Mouse (Mus musculus) gastrocnemius, postnatal 10 days (tissue): ENCODE measurements around the gene Stxbp5. TPM values are rescaled to one million over a fixed set of nuclear protein-coding genes. Genes with fewer than 3 reads are reported as not detected.

Experiments used
- DNase-seq: peaks from one replicate; pipeline ENCODE4 v3.0.0; 2021; ENCODE audit warnings: mixed read lengths
- total RNA-seq, 2 experiments: library from RNA; stranded (reverse); gene quantifications; 2 replicates each; pipeline ENCODE4 v1.2.3; 2021

The Stxbp5 gene
- total RNA-seq, 2 experiments from 2014 or later = 6.6 to 12.0 TPM

- no peak for DNase-seq
Observed at GRCm38 (mm10) chr10:9857850-9858249, 43.0 kb downstream of the Stxbp5 start.

DNA sequence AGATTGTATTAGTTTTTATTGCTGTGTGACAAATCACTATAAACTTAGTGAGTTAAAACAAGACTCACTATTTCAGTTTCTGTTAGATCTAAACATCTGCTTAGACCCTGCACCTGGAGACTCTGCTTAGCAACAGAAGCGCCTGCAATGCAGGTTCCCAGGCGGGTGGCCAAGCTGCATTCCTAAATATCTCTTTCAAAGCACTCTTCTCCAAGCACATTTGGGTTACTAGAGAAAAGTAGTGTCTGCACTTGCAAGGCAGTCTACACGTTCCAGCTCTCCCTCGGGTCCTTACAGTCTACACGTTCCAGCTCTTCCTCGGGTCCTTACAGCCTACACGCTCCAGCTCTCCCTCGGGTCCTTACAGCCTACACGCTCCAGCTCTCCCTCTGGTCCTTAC, 44.1 kb downstream of the Stxbp5 start:
- no peak for DNase-seq

DNA sequence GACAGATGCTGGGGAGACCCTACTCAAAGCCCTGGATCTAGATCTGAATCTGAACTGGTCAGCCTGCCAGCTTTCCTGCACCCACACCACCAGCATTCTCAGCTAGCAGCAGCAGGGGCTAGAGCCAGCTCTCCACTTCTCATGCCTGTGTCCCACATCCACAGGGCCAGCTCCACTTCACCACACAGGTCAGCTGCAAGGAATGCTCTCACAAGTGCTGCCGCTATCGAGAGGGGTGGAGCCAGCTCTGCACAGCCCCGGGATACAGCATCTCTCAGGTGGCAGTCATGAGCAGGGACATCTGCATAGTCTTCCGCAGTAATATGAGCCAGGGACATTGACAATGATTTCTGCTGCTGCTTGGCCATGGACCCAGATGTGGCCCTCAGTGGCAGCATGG, 54.5 kb downstream of the Stxbp5 start:
- DNase-seq = no peak

DNA sequence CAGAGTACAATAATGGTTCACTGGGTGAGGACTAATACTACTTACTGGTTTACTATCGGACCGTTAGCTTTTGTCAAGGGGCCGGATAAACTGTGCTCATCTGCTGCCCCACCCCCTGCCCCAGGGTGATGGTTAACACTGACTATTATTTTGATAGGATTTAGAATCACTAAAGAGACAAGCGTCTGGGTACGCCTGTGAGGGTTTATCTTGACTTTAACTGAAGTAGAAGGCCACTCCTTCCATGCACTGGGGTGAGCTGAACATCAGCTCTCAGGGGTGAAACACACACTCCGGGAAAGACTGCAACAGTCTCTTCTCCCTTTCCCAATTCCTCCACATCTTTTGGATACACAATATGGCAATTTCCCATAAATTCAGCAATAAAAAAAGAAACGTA, 61.5 kb downstream of the Stxbp5 start:
- DNase-seq = no peak

DNA sequence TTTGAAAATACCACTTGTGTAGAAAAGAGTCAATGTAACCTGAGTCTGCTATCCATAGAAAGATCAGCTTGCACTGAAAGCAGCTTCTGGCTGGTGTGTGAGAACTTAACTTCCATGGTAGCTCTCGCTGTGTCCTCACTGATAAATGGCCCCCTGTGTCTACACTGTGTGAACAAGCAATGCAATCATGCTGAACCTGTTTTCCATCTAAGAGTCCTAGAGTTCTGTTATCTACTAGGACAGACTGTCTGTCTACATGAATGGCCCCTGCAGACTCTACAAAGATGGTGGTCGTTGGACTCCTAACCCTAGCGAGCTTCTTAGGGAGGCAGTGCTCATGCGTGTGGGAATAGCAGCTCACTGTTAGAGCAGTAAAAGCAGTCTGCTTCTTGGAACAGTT, 65.9 kb downstream of the Stxbp5 start:
- DNase-seq = no peak

- DNase-seq = no peak
Observed at GRCm38 (mm10) chr10:9832937-9833336, 67.9 kb downstream of the Stxbp5 start.

- DNase-seq = no peak
Observed at GRCm38 (mm10) chr10:9829744-9830143, 71.1 kb downstream of the Stxbp5 start.

DNA sequence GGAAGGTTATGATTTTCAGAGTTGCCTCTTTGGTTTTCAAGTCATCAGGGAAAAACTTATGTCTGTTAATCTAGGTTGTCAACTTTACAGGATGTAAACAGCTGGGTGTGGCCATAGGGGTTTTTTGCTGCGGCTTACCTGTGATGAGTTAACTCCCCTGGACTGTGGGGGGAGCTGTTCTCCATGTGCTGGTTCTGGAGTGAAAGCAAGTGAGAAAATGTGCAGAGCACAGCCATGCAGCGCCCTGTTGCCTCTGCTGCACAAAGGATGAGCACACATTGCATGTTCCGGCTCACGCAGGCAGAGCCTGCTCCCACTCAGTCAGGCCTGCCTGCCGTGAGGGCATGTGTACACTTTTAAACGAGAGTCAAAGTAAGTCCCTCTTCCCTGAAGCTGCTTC, 79.6 kb downstream of the Stxbp5 start:
- DNase-seq = no peak

GRCm38 (mm10) chr10:9818574-9818973, 82.3 kb downstream of the Stxbp5 start:
- DNase-seq = no peak

DNA sequence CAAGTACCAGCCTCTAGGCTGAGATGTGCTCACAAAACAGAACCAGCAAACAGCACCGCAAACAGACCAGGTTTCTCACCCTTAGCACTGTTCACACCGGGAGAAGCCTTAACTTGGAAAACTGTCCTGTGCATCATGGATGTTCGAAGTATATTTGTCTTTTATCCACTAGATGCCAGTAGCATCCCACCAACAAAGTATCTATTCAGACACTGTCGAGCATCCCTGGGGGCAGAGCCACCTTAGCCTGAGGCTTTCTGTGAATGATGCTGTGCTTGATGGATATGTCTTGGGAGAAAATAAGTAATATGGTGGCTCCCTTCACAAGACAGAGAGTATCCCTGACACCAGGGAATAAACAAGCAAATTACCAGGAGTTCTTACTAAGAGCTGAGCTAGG, 87.0 kb downstream of the Stxbp5 start:
- no peak for DNase-seq

DNA sequence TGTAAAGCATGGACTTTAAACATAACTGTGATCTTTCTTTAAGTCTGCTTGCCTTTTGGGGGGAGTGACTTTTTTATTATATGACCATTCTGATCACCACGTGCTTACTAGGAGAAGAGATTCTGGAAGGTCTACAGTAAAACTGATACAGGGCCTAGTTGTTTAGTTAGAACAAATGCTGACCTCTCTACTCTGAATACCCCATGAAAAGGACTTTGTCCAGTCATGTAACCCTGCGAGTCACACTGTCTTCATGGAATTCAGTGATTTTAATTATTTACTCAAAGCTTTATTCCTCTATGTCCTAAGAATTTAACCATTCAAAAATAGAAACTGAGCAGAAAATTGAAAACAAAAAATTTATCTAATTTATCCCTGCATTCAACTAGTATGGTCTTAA, 93.3 kb downstream of the Stxbp5 start:
- DNase-seq = no peak

DNA sequence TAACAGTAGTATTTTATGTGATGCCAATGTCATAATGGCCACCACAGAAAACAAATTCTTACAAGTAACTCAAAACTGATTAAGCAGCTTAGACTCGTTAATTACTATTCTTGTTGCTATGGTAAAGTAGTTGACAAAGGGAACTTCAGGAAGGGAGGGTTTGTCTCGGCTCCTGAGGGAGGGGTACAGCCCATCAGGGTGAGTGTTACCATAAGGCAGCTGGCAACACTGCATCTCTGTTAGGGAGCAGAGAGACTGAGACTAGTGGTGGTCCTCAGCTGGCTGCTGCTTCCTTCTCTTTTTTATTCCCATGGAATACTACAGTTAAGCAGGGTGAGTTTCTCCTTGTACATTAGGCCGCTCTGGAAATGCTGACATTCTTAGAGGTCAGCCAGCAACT, 95.5 kb downstream of the Stxbp5 start:
- DNase-seq = no peak

DNA sequence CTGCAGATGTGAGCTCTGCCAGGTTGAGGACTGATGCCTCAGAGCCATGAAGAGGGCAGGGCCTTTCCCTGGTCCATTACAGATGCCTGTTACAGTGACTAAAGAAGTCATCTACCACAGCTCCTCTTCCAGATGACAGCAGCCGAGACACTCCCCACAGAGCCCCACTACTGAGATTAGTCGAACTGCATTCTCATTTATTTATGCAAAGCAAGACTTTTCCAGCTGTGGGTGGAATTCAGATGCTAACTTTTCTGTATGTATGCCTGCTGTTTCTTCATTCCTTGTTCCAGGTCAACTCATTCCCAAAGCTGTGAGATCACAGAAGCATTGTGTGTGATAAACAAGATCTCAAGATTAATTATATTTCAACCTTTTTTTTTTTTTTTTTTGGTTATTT, 97.8 kb downstream of the Stxbp5 start:
- no peak for DNase-seq

DNA sequence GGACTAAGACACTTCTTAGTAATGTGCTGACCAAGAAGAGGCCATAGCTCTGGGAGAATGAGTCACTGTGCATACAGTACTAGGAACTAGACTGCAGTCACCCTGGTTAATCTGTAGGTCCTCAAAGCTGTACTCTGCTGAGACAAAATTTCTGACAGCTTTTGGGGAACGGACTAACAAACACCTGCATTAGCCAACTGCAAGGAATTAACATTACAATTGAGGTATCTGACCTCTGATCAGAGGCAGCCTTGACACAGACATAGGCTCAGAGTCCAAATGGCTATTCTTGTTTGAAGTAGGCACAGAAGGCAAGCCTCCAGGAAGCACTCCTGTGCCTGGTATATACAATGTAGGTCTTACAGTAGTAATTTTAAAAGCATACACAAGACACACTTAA, 99.3 kb downstream of the Stxbp5 start:
- DNase-seq = no peak

DNA sequence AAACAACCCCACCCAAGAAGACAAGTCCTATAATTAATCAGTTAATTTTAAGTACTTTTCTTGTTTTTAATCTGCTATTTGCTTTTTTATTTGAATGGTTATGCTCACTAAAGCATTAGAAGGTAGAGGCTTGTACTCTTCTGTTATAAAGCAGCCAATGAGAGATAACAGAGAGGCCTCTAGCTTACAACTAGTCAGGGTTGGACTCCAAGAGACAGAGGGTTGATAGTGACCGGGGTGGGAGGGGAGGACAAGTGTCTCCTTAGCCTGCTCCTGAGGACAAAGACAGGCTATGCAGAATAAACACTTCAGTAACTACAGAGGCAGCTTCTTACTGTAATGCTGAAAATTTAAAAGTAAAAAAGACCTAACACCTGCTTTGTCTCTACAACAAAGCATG, 101.8 kb downstream of the Stxbp5 start:
- DNase-seq = no peak

DNA sequence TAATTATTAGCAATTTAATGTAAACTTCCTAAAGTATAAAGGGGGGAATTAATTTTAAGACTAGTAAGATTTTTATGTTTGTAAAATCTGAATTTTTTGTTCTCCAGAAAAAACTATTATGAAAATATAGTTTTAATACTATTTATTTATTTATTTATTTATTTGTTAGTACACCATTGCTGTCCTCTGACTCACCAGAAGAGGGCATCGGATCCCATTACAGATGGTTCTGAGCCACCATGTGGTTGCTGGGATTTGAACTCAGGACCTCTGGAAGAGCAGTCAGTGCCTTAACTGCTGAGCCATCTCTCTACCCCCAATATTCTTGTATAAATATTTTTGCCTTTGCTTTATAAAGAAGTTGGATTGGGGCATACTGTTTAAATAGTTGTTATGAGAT, 104.5 kb downstream of the Stxbp5 start:
- DNase-seq = no peak

DNA sequence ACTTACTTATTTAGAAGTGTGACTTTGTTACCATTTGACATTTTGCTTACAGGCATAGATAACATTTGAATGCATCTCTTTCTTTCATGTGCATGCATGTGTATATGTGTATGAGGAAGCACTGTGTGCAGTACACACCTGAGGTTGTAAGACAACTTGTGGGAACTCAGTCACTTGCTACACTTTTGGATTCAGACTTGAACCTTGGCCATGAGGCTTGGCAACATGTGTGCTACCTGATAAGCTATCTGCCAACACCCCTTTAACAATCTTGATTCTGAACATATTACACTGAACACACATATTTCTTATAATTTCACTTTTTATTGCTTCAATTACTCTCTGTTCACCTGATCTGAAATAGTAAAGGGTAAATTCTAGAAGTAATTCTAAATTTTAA, 106.5 kb downstream of the Stxbp5 start:
- no peak for DNase-seq

DNA sequence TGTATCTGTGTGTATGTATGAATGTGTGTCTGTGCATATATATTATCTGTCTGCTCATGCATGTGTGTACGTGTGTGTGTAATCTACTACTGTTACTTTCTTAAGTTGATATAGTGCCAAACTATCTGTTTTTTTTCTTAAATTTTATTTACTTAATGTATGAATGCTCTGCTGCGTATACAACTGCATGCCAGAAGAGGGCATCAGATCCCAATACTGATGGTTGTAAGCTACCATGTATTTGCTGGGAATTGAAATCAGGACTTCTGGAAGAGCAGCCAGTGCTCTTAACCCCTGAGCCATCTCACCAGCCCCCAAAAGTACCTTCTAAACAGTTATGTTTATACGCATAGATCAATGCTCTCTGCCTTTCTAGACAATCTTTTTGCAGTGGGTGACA, 109.9 kb downstream of the Stxbp5 start:
- no peak for DNase-seq

- DNase-seq = no peak
Observed at GRCm38 (mm10) chr10:9786461-9786860, 114.4 kb downstream of the Stxbp5 start.

GRCm38 (mm10) chr10:9785651-9786050, 115.2 kb downstream of the Stxbp5 start:
- no peak for DNase-seq

DNA sequence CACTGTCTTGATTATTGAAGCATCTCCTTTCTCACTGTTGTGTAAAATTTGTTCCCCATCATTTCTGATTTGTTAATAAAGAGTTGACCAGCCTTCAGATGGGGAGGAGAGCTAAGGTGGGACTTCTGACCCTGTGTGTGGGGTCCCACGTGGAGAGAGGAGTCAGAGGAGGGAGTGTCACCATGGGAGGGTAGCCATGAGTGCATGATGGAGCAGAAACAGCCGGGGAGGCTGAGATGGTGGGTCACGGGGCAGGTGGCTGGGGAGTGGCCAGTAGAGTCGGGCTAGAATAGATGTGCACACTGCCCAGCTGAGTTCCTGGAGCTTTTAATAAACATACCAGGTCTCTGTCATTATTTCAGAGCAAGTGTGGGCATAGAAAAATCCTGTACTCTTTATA, 121.0 kb downstream of the Stxbp5 start:
- no peak for DNase-seq

GRCm38 (mm10) chr10:9770261-9770660, 130.6 kb downstream of the Stxbp5 start:
- DNase-seq = no peak

GRCm38 (mm10) chr10:9763831-9764230, 137.0 kb downstream of the Stxbp5 start:
- no peak for DNase-seq

- no peak for DNase-seq
Observed at GRCm38 (mm10) chr10:9760264-9760663, 140.6 kb downstream of the Stxbp5 start.

DNA sequence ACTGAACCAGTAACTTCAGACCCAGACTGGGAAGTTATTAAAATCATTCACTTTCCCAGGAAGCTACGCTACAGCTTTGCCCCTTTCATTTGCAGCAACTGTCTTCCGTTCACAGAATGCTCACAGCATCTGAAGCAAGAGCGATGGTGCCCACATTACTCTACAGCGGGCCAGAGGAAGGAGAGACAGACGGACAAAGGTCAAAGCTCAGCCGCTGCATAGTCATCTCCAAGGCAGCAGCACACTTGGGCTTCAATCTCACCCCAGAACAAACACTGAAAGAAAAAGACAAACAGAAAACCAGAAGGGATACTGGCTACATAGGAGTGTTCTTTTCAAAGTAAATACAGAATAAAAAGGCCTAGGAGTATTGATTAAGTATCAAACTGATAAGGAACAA, 144.3 kb downstream of the Stxbp5 start:
- DNase-seq = no peak
